Mouse (Mus musculus) ZHBTc4 (cell line): ENCODE measurements around the gene Slc34a1.
A peak's percentile ranks its signal among the peaks of the same experiment; 100 is the strongest.

Source experiments
- DNase-seq: peaks from one replicate; pipeline ENCODE4 v3.0.0-alpha.2; 2011; ENCODE audit warnings: low read depth, low spot score

Slc34a1 gene

GRCm38 (mm10) chr13:55443799-55444285 lies 45.9 kb downstream of the Slc34a1 start:
- DNase-seq, result no peak

GRCm38 (mm10) chr13:55444286-55444936 lies 46.4 kb downstream of the Slc34a1 start:
- DNase-seq, result peak; percentile 76

GRCm38 (mm10) chr13:55444937-55445315 lies 46.9 kb downstream of the Slc34a1 start, which contains the start of gene Grk6:
Grk6 (plus strand) TSS chr13:55445072.
- peak; percentile 99 for DNase-seq

GRCm38 (mm10) chr13:55445361-55446091 lies 47.5 kb downstream of the Slc34a1 start:
- DNase-seq, result peak; percentile 59

GRCm38 (mm10) chr13:55446483-55447105 lies 48.6 kb downstream of the Slc34a1 start:
- no peak for DNase-seq

GRCm38 (mm10) chr13:55447543-55447943 lies 49.6 kb downstream of the Slc34a1 start:
- no peak for DNase-seq

GRCm38 (mm10) chr13:55448131-55448530 lies 50.1 kb downstream of the Slc34a1 start:
- no peak for DNase-seq

- DNase-seq, result no peak
These were observed 51.2 kb downstream of the Slc34a1 start for GRCm38 (mm10) chr13:55449205-55449604.

GRCm38 (mm10) chr13:55449679-55450441 lies 51.9 kb downstream of the Slc34a1 start:
- DNase-seq, result no peak

- DNase-seq, result no peak
These were observed 52.6 kb downstream of the Slc34a1 start for GRCm38 (mm10) chr13:55450511-55450980.

- DNase-seq, result no peak
These were observed 53.3 kb downstream of the Slc34a1 start for GRCm38 (mm10) chr13:55451296-55451695.

GRCm38 (mm10) chr13:55451785-55452549 lies 54.0 kb downstream of the Slc34a1 start:
- DNase-seq, result no peak

- DNase-seq, result no peak
These were observed 65.0 kb downstream of the Slc34a1 start for GRCm38 (mm10) chr13:55462965-55463364.

- no peak for DNase-seq
These were observed 65.5 kb downstream of the Slc34a1 start for GRCm38 (mm10) chr13:55463399-55464026.

GRCm38 (mm10) chr13:55464027-55464884 lies 66.3 kb downstream of the Slc34a1 start, which contains the start of gene Prr7:
Prr7 (plus strand) TSS chr13:55464267.
- peak; percentile 71 for DNase-seq

- DNase-seq, result no peak
These were observed 67.2 kb downstream of the Slc34a1 start for GRCm38 (mm10) chr13:55465184-55465583.
